Mouse (Mus musculus): Measurements from ENCODE around the gene Ttc23.

DNA sequence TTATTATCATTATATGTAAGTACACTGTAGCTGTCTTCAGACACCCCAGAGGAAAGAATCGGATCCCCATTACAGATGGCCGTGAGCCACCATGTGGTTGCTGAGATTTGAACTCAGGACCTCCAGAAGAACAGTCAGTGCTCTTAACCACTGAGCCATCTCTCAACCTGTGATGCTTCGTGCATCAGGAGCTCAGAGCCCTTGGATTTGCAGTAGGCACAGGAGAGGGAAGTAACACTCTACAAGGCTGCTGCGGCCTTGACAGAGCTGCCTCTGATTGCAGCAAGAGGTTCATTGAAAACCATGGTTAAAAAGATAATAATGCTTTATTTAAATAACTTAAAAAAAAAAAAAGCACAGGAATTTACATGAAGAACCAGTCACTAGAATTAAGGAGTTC, 1.2 kb downstream of the Ttc23 start:
- TF ChIP-seq CTCF (IDR thresholded peaks at IDR 0.05; ENCODE audit: extremely low read depth, insufficient read length, insufficient replicate concordance, low read depth, low read length) = no peak
- TF ChIP-seq POLR2A (IDR thresholded peaks at IDR 0.05; ENCODE audit: low read depth, low read length) = no peak
